Comparison of ENCODE assay signal across 9 mouse cellular contexts in genomic region chr11:99120524-99121217, GRCm38 (mm10). TPM values are rescaled to one million over a fixed set of nuclear protein-coding genes. Genes with fewer than 3 reads are reported as not detected.
A peak's percentile ranks its signal among the peaks of the same experiment; 100 is the strongest.
DNase-seq lines count a peak whose midpoint lies in the region; ATAC-seq and TF ChIP-seq lines count a peak whose summit lies in the region.
"Had no signal": no experiment of that assay in that cellular context is flagged by ENCODE, and none has a peak within 500 bp of the region (broad histone marks: within the 10 kb centered on the region; RNA-seq: fewer than 3 reads in every experiment).

No protein-coding gene starts in this region.

- ATAC-seq in heart, embryonic 13.5 days (ENCODE audit: extremely low read depth, insufficient number of reproducible peaks, low FRiP score, low TSS enrichment): no peak
- ATAC-seq in limb, embryonic 13.5 days (ENCODE audit: low FRiP score, low read depth): peak; percentile 24; the same call in 1 of the 2 replicates
- no peak for ATAC-seq in liver, embryonic 12.5 days

- peaks cover 75% of the 10 kb centered on the region for H3K4me1 ChIP-seq in E14TG2a.4 (replicated peaks; ENCODE audit: low read depth, low read length)
- peaks cover 32% of the 10 kb centered on the region for H3K4me1 ChIP-seq in heart, embryonic 13.5 days
- H3K4me1 ChIP-seq in limb, embryonic 13.5 days: peaks cover 34% of the 10 kb centered on the region
- H3K4me1 ChIP-seq in liver, embryonic 12.5 days: peaks cover 17% of the 10 kb centered on the region

- H3K9ac ChIP-seq in heart, embryonic 13.5 days: peak overlapping the region; percentile 44
- H3K9ac ChIP-seq in limb, embryonic 13.5 days: peak overlapping the region; percentile 31; the same call in 1 of the 2 replicates
- H3K9ac ChIP-seq in liver, embryonic 12.5 days: no peak overlapping the region

- peak overlapping the region; percentile 63 for H3K4me3 ChIP-seq in E14TG2a.4 (replicated peaks; ENCODE audit: low read length)
- H3K4me3 ChIP-seq in heart, embryonic 13.5 days: no peak overlapping the region
- no peak overlapping the region for H3K4me3 ChIP-seq in limb, embryonic 13.5 days
- no peak overlapping the region for H3K4me3 ChIP-seq in liver, embryonic 12.5 days
- H3K4me3 ChIP-seq: myocyte had no signal

- H3K9me3 ChIP-seq in E14TG2a.4 (ENCODE audit: low read length): no peaks in the 10 kb centered on the region
- peaks cover 8% of the 10 kb centered on the region; the same call in 1 of the 2 replicates for H3K9me3 ChIP-seq in heart, embryonic 13.5 days
- H3K9me3 ChIP-seq in limb, embryonic 13.5 days: peaks cover 5% of the 10 kb centered on the region; the same call in 1 of the 2 replicates
- no peaks in the 10 kb centered on the region for H3K9me3 ChIP-seq in liver, embryonic 12.5 days (replicated peaks)

- no peaks in the 10 kb centered on the region for H3K27me3 ChIP-seq in E14TG2a.4 (ENCODE audit: insufficient read depth, low read length)
- H3K27me3 ChIP-seq in heart, embryonic 13.5 days (replicated peaks): no peaks in the 10 kb centered on the region
- no peaks in the 10 kb centered on the region for H3K27me3 ChIP-seq in limb, embryonic 13.5 days
- no peaks in the 10 kb centered on the region for H3K27me3 ChIP-seq in liver, embryonic 12.5 days (replicated peaks)

- WGBS in heart, embryonic 13.5 days: 51% methylated on average over 20 of the region's 20 CpGs
- 43% methylated on average over 20 of the region's 20 CpGs for WGBS in limb, embryonic 13.5 days
- WGBS in liver, embryonic 12.5 days (ENCODE audit: insufficient replicate concordance): 58% methylated on average over 20 of the region's 20 CpGs

- TF ChIP-seq CTCF in E14TG2a.4 (conservative IDR thresholded peaks at IDR 0.05; ENCODE audit: low read length): no peak

- DNase-seq in cerebellum, adult 9-11 months: peak; percentile 5
- DNase-seq in cerebellum, adult 9-10 months: no peak
- no peak for DNase-seq in layer of hippocampus, adult 11-12 months (ENCODE audit: low spot score)
- DNase-seq in ovary, adult 18-20 months (ENCODE audit: low spot score): no peak

- H3K36me3 ChIP-seq in E14TG2a.4 (ENCODE audit: insufficient read depth, low read length): no peaks in the 10 kb centered on the region
- H3K36me3 ChIP-seq in heart, embryonic 13.5 days: no peaks in the 10 kb centered on the region
- no peaks in the 10 kb centered on the region for H3K36me3 ChIP-seq in limb, embryonic 13.5 days
- no peaks in the 10 kb centered on the region for H3K36me3 ChIP-seq in liver, embryonic 12.5 days

- H3K27ac ChIP-seq in heart, embryonic 13.5 days (replicated peaks): peak overlapping the region; percentile 83
- peak overlapping the region; percentile 89 for H3K27ac ChIP-seq in limb, embryonic 13.5 days
- no peak overlapping the region for H3K27ac ChIP-seq in liver, embryonic 12.5 days

- H3K4me2 ChIP-seq in heart, embryonic 13.5 days: no peak overlapping the region
- no peak overlapping the region for H3K4me2 ChIP-seq in limb, embryonic 13.5 days (replicated peaks)
- H3K4me2 ChIP-seq in liver, embryonic 12.5 days: no peak overlapping the region

RNA-seq across cellular contexts. Expression of gene Tns4, which starts 31.6 kb away (rescaled TPM):
- polyA plus RNA-seq in heart, embryonic 13.5 days (2015; fragmentation: Nextera tagmentation; extraction: Ambion mirVana): 0.15 and 0.21 TPM in 2 replicates
- 0.55 and 1.2 TPM in 2 replicates for polyA plus RNA-seq in limb, embryonic 13.5 days (2015; fragmentation: Nextera tagmentation; extraction: Ambion mirVana)
- polyA plus RNA-seq in liver, embryonic 12.5 days (2016; fragmentation: Nextera tagmentation; extraction: Ambion mirVana): 0.17 and 0.39 TPM in 2 replicates

RNA-seq across cellular contexts. Expression of gene Ccr7, which starts 34.2 kb away (rescaled TPM):
- polyA plus RNA-seq in heart, embryonic 13.5 days (2015; fragmentation: Nextera tagmentation; extraction: Ambion mirVana): 0.14 and 0.23 TPM in 2 replicates
- polyA plus RNA-seq in limb, embryonic 13.5 days (2015; fragmentation: Nextera tagmentation; extraction: Ambion mirVana): 0.39 and 0.83 TPM in 2 replicates
- polyA plus RNA-seq in liver, embryonic 12.5 days (2016; fragmentation: Nextera tagmentation; extraction: Ambion mirVana): 0.39 and 0.44 TPM in 2 replicates
